Mouse (Mus musculus) heart, postnatal 0 days (tissue): ENCODE results near the gene Fhl2.

Experiments used
- CTCF ChIP-seq: IDR thresholded peaks from 2 replicates; pipeline ENCODE4 v1.5.1; 2016; ENCODE audit warnings: antibody characterized with exemption, control low read depth, low read depth
- EP300 ChIP-seq: IDR thresholded peaks from 2 replicates; pipeline ENCODE4 v1.6.1; 2016; ENCODE audit warnings: antibody characterized with exemption, low read depth

DNA sequence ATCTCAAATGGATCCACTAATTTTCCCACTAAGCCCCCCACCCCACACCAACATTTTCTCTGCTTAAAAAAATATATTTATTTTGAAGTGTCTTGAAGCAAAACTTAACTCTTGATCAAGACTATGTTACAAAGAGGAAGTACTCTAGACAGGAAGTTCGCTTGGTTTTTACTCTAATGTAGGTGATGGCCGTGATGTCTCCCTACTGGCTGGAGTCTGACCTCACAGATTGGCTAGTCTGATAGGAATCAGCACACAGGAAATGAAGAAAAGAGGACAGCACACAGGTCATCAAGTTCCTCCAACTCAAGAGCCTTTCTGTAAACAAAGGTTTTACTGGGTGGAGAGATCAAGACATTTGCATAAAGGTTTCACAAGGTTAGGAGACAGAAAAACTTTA lies 44.4 kb upstream of the Fhl2 start:
- no peak for TF ChIP-seq CTCF
- no peak for TF ChIP-seq EP300
